Mouse (Mus musculus) lung, adult 2 months (tissue): ENCODE data around the gene Tas2r106.

Experiments used
- CTCF ChIP-seq: fragments of 200-500 bp; IDR thresholded peaks from 2 replicates; pipeline ENCODE4 v1.5.1; 2011; ENCODE audit warnings: mild to moderate bottlenecking, low read length, control low read depth; ENCODE audit not compliant: insufficient read depth
- POLR2A ChIP-seq: fragments of 200-500 bp; IDR thresholded peaks from 2 replicates; pipeline ENCODE4 v1.6.1; 2011; ENCODE audit warnings: low read depth, mild to moderate bottlenecking, control low read depth, low read length, borderline replicate concordance; ENCODE audit errors: extremely low read depth

DNA sequence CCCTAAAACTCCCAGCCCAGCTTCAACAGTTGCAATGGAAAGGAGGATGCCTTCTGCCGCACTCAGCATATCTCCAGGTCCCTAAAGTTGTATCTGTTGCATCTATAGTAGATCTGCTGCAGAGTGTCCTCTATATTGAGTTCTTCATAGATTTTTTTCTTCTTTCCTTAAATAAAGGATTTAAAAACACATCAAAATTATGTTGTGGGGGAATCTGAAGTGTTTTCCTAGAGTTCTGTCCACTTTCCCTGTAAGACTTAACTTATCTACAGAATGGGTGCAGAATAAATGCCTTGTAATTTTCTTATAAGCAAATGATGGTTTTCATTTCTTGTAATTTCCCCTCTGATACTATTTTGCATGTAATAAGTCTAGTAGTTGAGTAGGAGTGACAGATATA, 8.7 kb upstream of the Tas2r106 start, which contains the start of gene Tas2r105:
- TF ChIP-seq CTCF: no peak
- TF ChIP-seq POLR2A: no peak
